Mouse (Mus musculus) ES-E14 (cell line): Measurements from ENCODE around the gene Atp6v0a1.

ENCODE experiments used
- CHD2 ChIP-seq: IDR thresholded peaks from 2 replicates; pipeline ENCODE4 v1.6.1; 2014; ENCODE audit warnings: mild to moderate bottlenecking, low read depth, low read length, inconsistent platforms
- MAFK ChIP-seq: IDR thresholded peaks from 2 replicates; pipeline ENCODE4 v1.6.1; 2014; ENCODE audit warnings: mild to moderate bottlenecking, low read depth, low read length, inconsistent platforms; ENCODE audit not compliant: insufficient read depth
- ZC3H11A ChIP-seq: IDR thresholded peaks from 2 replicates; pipeline ENCODE4 v1.6.1; 2012; ENCODE audit warnings: low read depth, mild to moderate bottlenecking, inconsistent platforms, low read length, borderline replicate concordance
- ZNF384 ChIP-seq: IDR thresholded peaks from 2 replicates; pipeline ENCODE4 v1.6.1; 2012; ENCODE audit warnings: low read depth, low read length, inconsistent platforms

DNA sequence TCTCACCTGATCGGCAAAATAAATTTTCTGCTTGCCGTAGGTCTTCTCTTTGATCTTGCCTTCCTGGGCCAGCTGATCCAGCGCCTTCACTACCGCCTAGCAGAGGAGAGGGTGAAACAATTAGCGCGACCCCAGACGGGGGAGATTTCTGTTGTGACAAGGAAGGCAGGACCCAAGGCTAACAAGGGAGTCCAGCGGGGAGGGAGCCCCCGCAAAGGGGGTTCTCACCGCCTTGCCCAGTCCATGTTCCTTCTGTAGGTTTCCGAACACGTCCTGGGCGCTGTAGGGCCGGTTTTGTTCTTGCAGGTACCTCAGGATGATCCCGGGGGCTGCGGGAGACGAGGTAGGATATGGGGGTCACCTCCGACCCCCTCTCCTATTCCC is 85.7 kb downstream of the Atp6v0a1 start:
- TF ChIP-seq MAFK (no peak), ZNF384 (no peak), ZC3H11A (no peak), CHD2 (no peak)
